Mouse (Mus musculus) c-Kit-negative CD71-positive TER-119-positive erythroid progenitor cells, embryonic 14.5 days (primary cell): ENCODE results near the gene Nelfcd.

Experiments used
- DNase-seq: peaks from one replicate; pipeline ENCODE4 v3.0.0-alpha.2; 2013; ENCODE audit warnings: low read depth, low spot score

The Nelfcd gene

DNA sequence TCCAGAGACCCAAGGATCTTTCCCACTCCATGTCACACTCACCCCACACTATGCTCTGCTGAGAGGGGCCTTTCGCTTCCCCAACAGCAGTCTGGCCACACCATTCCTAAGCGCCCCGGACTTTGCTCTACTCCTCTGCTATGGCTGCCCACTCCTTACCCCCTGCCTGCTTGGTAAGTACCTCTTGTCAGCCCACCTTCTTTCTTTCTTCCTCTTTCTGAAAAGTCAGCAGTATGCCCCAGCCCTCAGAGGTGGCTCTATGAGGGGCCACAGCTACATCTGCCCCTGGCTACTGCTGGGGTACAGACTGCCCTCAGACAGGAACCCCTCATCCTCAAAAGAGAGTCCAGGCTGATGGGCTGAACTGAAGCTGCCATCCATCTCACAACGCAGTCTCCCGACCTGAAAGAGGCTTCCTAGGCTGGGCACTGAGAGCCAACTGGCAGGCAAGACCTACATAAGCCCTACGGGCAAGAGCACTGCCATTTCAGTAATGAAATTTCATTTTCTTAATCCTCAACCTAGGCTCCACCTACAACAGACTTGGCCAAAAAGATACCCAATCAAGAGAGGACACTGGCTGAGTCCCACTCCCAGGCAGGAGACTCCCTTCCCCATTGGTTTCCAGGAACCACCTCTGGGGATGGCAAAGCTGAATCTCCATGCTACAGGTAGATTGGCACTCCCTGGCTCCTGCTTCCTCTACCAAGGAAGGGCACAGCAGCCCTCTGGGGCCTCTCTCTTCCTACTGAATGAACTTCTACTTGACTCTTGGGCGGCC lies 21.5 kb downstream of the Nelfcd start:
- no peak for DNase-seq

DNA sequence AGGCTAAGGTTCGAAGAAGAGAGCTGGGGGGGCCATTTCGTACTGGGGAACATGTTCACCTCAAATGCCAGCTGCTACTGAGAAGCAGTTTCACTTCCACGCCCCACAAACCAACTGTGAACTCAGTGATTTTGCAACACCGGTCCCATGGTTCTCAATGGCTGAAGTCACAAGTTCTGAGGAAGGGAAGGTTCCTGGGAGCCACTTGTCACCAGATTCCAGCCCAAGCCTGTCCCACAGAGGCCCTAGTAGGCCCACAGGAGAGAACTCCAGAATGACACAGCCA lies 22.0 kb downstream of the Nelfcd start:
- DNase-seq: no peak

DNA sequence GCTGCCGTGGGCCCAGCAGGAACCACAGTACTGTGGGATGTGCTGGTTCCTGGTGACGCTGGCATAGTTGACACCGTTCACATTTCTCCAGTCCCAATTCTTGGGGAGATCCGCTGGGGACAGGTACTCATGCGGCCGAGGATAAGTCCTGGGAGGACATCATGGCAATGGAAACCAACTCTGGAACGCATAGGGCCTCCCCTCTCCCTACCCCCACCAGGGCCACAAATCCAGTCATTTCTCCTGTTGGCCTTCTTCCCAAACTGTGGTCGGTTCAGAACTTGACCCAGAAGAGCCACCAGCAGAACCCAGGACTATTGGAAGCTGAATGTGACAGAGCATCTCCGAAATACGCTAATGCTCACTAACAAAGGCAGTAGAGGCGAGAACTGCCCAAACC lies 22.6 kb downstream of the Nelfcd start:
- DNase-seq: no peak

DNA sequence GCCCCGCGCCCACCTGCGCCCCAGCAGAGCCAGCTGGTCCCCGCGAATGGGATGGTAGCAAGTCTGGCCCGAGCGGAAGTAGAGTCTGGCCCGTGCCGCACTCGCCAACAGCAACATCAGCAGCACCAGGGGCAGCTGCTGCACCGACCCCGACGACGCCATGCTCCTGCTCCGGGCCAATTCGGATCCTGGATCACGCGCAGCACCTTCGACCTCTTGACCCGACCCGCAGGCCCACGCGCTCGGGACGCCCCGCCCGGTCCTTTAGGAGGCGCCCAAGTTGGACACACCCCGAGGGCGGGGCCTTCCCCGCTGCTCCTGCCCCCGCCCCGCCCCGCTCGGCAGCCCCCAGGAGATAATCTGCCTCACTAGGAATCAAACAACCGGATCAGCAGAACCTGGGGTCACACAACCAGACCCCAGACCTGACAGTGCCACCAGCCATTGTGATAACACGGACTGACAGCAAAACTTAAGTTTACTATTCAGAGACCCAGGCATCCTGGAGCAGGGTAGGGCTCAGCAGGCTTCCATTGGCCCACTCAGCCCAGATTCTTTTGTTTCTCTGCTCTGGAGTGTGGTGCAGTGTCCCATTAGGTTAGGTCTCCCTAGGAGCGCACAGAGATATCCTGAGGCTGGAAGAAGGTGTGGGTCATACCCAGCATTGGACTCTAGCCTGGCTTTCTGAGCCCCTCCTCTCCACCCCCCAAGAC lies 23.3 kb downstream of the Nelfcd start, which contains the start of gene Ctsz:
Ctsz (minus strand) TSS at position 303 of the 713 bp plus-strand sequence.
- DNase-seq: peak; percentile 65

DNA sequence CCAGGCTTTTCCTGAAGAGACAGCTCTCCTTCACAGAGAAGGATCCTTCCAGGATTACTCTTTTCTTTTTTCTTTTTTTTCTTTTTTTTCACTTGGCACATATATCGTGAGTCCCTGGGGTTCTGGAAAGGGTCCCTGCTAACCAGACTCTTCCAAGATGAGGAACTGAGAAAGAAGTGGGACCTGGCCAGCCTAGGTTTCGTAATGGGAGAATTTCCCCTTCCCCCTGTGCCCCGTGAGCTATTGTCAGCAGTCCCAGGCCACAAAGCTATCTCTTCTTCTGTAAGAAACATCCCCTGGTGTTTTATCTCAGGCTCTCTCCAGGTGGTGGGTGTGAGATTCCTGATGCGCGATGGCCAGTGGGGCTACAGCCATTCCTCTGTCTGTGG lies 23.8 kb downstream of the Nelfcd start:
- DNase-seq: no peak

DNA sequence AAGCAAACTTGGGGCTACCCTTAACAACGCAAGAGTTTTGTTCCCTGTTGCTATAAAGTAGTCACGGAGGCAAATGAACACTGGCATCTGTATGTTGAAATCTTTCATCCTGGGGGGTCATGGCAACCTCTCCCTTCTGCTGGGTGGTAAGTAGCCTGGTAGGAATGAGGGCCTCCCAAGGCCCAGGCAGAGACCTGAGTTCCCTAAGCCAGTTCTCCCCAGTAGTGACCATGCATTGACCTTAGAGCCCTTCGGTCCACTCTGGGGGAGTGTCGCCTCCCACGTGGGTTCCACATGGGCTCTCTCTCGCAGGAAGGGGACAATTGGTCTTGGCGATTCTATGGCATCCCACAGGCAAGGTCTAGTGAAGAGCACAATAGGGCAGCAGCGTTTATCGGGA lies 24.4 kb downstream of the Nelfcd start:
- no peak for DNase-seq

DNA sequence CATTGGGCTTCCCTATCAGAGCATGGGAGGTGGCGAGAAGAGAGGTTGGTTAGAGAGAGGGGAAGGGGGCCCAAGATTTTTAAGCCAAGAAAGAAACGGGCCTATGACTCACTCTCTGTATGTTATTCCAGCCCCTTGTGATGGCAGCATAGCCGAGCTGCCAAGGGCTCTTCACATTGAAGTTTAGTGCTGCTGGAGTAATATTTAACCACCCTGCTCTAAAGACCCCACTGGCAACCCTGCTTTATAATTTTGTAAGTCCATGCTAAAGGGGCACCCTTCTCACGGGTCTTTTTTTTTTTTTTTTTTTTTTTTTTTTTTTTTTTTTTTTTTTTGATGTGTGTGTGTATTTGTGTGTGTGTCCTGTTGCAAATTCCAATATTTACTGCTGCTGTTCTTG lies 26.3 kb downstream of the Nelfcd start:
- DNase-seq: no peak

DNA sequence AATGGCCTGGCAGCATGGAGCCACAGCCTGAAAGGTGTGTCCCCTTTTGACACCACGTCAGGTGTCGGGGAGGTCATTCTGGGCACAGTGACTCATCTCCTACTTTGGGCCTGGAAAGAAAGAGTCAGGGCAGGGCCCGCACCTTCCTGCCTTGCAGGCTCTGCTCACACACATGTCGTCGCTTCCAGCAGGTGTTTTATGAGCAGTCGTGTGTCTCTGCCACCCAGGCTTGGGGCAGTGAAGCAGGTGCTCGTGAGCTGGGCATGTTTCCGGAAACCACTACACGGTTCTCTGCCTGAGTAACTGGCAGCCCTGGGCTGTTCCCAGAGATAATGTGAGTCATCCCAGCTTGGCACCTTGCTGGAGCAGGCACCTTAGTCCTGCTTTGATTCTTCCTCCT lies 26.9 kb downstream of the Nelfcd start:
- DNase-seq: no peak

DNA sequence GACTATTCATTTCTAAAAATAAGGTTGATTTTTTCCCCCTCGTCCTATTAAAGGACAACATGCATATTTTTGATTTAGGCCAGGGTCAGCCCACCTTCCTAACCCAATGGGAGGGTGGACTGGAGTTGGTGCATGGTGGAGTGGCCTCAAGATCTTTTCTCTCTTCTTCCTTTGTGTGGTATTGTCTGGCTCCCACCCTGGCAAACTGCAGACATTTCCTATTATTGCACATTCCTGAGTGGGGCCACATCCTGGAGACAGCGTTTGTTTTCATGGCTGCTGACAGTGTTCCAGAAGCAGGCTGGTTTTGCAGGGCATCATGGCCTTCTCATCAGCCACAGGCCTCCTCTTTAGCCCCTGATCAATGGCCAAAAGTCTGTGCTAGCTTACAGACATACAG lies 27.4 kb downstream of the Nelfcd start:
- DNase-seq: no peak

DNA sequence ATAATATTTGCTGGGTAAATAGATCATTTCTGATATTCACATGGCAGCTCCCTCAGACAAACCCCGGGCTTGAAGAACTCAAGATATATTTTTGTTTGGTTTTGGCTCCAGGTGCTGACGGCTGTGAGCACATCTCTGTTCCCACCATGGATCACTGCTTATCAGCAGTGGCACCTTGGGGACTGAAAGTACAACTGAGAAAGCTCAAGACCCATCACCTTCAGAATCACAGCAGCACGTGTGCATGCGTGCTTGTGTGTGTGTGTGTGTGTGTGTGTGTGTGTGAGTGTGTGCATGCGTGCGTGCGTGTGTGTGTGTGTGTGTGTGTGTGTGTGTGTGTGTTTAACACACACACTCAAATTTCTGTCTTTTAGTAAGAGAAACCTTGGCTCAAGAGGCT lies 28.8 kb downstream of the Nelfcd start:
- DNase-seq: no peak

DNA sequence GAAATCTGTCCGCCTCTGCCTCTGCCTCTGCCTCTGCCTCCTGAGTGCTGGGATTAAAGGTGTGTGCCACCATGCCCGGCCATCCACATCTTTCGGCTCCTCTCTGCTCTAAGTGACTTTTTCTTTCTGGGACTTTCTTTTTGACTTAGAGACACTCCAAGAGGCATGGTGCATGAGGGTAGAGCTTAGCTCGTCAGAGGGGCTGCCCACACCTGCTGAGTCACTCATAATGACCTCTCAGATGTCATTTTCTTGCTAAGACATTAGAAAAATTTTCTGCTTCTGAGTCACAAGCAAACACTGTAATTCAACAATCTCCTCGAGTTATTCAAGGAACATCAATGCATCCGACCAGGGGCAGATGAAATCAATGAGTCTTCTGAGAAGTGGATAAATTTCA lies 29.4 kb downstream of the Nelfcd start:
- DNase-seq: no peak

DNA sequence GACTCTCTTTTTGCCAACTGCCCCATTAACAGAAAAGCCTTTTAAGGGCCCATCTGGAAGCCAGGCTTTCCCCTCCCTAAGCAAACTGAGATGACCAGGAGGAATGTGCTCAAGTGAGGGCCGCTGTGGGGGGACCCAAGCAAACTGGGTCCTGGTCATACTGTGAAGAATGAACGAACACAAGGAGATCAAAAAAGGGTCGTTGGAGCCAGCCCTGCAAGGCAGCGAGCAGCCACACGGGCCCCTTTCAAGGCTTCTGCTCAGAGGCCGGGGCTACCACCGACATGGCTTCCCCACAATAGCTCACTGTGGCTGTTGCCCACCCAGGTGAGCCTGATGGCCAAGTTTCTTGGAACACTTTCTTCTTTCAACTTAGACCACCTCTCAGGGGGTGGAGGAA lies 30.9 kb downstream of the Nelfcd start:
- no peak for DNase-seq

DNA sequence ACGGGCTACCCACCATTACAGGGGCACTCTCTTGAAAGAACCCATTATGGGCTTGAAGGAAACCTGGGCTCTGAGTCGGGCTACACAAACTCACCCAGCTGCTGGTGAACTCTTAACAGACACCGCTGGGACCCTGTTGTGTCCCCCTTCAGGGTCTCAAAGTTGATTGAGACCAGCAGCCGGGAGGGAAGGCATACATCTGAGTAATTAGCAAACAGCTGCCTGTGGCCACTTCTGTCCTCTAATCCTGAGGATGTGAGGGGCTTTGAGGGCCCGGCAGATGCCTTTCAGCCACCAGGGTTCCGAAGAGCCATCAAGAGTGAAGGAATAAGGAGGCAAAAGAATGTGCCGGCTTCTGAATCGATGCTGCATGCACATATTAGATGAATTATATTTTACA lies 31.3 kb downstream of the Nelfcd start:
- no peak for DNase-seq

DNA sequence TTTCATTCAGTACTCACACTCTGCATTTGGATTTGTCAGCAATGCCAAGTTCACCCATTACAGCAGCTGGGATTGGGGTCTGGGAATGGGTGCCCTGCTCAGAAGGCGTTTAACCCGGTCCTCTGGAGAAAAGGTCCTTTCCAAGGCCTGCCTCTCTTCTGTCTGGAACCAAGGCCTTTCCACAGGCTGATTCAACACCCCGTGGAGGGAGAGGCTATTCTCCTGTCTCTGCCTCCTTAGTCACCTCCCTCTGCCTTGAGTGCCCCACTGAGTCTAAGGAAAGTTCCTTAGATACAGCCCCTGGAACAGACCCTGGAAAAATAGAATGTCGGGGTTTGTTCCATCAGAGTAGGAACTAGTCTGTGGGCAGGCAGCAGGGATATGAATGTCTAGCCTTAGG lies 32.8 kb downstream of the Nelfcd start:
- no peak for DNase-seq

DNA sequence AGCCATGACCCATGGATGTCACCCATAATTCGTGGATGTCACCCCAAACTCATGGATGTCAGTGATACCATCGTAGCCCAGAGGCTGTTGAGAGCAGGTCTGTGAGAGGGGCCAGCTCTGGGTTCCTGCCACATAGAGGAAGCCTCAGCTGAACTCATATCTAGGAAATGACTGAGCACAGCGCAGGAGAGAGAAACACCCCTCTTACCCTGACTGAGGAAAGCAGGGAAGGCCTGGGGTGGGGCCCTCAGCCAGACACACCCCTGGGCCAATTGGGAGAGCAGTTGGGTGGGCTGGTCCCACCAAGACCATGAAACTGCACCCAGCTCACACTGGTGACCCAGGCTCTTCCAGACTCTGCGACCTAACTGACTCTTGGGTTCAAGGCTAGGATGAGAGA lies 34.7 kb downstream of the Nelfcd start, which contains the start of gene Tubb1:
Tubb1 (plus strand) TSS at position 343 of the 400 bp plus-strand sequence.
- no peak for DNase-seq

DNA sequence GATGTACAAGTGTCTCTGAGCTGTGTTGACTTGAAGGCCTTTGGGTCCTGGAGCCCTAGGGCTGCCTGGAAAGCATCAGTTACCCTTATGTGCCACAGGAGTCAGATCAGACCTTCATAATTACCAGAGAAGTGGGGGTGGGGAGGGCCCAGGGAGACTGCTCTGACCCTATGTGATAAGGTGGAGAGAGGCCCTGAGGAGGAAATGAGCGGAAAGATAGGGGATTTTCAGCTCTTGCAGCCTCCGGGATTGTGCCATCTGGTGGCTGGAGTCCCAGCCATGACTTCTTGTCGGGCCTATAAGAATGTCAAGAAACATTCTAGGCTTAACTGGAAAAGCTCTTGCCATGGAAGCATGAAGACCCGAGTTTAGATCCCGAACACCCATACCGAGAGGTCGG lies 38.1 kb downstream of the Nelfcd start:
- DNase-seq: peak; percentile 83

DNA sequence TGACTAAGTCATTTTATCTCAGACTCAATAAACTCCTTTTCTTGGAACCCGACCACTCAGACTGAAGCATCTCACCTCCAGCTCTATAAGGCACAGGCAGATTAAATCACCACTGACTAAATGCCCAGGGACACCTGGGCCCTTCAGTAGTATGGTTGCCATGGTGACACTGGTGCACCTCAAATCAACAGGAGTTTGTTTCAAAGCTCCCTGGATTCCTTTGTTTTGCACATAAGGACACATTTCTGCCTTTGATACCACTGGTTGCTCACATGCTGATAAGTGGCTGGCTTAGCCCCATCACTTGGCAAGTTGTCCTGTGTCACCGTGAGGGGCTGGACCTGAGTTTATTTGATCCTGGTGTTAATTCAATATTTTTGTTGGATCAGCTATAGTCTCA lies 43.8 kb downstream of the Nelfcd start:
- DNase-seq: no peak

DNA sequence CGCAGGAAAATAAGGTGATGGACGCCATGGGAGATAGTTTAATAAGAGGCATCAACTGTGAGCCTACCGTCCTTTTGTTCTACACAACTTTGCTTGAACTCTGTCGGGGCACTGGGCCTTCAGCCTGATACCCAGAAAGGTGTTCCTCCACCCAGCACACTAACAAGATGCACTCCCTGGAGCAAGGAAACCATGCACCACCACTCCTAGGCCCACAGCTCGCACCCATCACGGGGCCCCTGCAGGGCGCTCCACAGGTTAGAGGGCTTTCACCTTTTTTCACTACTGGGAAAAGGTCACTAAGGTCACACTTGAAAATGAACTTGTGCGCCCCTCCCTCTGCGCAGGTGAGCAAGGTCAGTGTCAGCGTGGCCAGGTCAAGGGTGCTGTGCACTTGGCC lies 47.8 kb downstream of the Nelfcd start:
- no peak for DNase-seq

DNA sequence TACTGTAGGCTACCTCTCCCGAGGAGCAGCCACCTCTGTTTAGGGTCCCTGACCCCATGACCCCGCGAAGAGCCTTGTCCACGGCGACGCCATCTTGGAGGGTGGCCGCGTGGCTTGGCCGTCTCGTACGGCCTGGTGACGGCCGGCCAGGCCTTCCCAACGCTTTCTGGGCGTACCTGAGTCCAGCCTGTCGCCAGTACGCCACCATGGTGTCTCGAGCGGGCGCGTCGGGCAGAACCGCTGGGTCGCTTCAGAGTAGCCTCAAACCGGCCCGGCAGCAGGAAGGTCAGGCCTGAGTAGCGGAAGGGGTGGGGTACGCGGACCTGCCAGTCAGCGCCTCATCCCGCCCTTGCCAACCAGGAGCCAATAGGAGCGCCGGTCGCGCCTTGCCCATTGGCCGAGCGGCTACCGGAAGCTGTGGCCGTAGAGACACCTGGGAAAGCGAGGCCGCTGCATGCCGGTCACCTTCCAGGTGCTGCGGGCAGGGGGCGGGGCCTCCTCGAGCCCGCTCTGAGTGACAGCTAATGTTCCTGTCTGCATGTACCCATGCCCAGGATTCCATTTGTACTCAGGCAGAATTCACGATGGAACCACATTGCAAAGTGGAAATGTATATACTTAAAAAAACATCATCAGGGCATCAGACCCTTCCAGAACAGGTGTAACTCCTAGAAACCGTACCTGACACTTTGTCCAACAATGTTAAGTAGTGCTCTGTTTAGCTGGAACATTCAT lies 48.4 kb downstream of the Nelfcd start, which contains the start of gene Atp5e:
Atp5e (minus strand) TSS at position 317 of the 735 bp plus-strand sequence.
- DNase-seq: peak; percentile 83

DNA sequence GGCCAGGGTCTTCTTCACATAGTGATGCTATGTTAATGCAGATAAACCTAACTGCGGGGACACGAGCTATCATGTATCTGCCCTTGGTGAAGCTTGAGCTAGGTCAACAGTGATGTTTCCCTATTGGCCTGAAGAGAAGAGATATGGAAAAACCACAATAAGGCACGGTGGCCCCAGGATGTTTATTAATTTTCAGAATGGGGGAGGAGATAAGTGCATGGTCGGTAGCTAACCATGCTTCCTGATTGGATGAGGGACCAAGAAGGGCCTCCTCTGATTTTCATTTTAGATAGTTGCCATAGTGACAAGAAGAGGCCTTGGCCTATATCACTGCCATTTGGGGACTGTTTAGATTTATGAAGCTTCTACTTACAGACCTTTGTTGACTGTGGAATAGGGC lies 54.7 kb downstream of the Nelfcd start:
- no peak for DNase-seq

DNA sequence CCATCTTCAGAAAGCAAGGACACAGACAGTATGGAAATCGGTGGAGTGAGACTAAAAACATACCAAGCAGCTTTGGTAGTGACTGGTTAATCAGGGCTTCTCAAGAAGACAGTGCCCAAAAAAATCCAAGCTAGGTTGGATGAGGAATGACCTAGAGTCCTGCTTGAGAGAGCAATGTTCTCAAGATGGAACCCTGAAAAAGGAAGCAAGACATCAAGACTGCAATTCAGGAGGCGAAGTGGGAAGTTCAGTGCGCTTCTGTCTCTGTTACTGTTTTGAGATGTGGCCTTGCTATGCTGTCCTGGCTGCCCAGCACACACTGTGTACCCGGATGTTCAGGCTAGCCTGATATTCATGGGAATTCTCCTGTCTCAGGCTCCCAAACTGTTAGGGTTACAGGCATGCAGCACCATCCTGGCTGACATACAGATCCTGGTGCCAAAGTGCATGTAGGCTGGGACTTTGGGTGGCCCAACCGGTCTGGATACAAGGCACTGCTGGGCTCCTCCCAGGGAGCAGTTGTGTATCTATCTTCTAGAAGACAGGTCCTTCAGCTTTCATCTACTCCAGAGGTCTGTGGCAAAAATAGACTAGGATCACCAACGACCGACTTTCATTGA lies 55.3 kb downstream of the Nelfcd start:
- no peak for DNase-seq

DNA sequence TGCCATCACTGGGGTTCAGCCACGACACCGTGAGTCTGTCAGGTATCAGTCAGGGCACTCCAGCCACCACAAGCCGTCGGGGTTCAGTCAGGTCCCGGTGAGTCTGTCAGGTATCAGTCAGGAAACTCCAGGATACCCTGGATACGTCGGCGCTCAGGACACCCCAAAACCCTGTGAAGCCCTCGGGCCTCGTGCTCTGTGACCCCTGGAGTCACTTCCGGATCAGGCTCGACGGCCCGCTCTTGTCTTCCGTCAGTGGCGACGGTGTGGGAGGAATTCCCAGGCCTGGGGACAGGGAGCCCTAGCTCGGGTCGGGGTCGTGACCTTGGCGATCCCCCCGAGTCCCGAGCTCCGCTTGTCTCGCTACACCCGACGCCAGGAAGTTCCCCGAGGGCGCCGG lies 56.8 kb downstream of the Nelfcd start:
- DNase-seq: peak; percentile 44
